Mouse (Mus musculus) cortical plate, adult 2 months (tissue): ENCODE measurements around the gene Spink2.

Experiments
- CTCF ChIP-seq: fragments of 200-500 bp; IDR thresholded peaks from 2 replicates; pipeline ENCODE4 v1.5.1; 2011; ENCODE audit warnings: mild to moderate bottlenecking, control low read depth, low read length; ENCODE audit not compliant: insufficient read depth; ENCODE audit errors: extremely low read depth
- POLR2A ChIP-seq: fragments of 200-500 bp; IDR thresholded peaks from 2 replicates; pipeline ENCODE4 v1.6.1; 2011; ENCODE audit warnings: mild to moderate bottlenecking, low read length, control low read depth; ENCODE audit not compliant: insufficient read depth; ENCODE audit errors: extremely low read depth

GRCm38 (mm10) chr5:77245463-77245786 is 34.2 kb upstream of the Spink2 start:
- TF ChIP-seq CTCF: no peak
- no peak for TF ChIP-seq POLR2A
